Comparison of ENCODE assay signal across 8 mouse cellular contexts in genomic region chr4:106606639-106607554, GRCm38 (mm10). TPM values are rescaled to one million over a fixed set of nuclear protein-coding genes. Genes with fewer than 3 reads are reported as not detected.
A peak's percentile ranks its signal among the peaks of the same experiment; 100 is the strongest.
DNase-seq lines count a peak whose midpoint lies in the region; ATAC-seq and TF ChIP-seq lines count a peak whose summit lies in the region.

No protein-coding gene starts in this region.

- H3K27me3 ChIP-seq in E14TG2a.4 (ENCODE audit: insufficient read depth, low read length) = no peaks in the 10 kb centered on the region
- H3K27me3 ChIP-seq in forebrain, embryonic 16.5 days (replicated peaks; ENCODE audit: control insufficient read depth, insufficient read depth, low read length) = no peaks in the 10 kb centered on the region
- H3K27me3 ChIP-seq in liver, embryonic 16.5 days (ENCODE audit: control insufficient read depth, insufficient read depth, low read depth, low read length) = no peaks in the 10 kb centered on the region

- H3K9ac ChIP-seq in forebrain, embryonic 16.5 days (replicated peaks; ENCODE audit: low read depth, low read length) = 0 out of 2 replicates have a peak overlapping the region, but pooled peaks have one; percentile 35
- H3K9ac ChIP-seq in liver, embryonic 16.5 days (ENCODE audit: low read depth, low read length) = no peak overlapping the region

- H3K9me3 ChIP-seq in E14TG2a.4 (ENCODE audit: low read length) = no peaks in the 10 kb centered on the region
- H3K9me3 ChIP-seq in forebrain, embryonic 16.5 days (ENCODE audit: control insufficient read depth, low read length) = no peaks in the 10 kb centered on the region
- no peaks in the 10 kb centered on the region for H3K9me3 ChIP-seq in liver, embryonic 16.5 days (replicated peaks; ENCODE audit: control insufficient read depth, low read length)

- H3K4me2 ChIP-seq in forebrain, embryonic 16.5 days (ENCODE audit: low read length) = peak overlapping the region; percentile 25
- H3K4me2 ChIP-seq in liver, embryonic 16.5 days (ENCODE audit: low read depth, low read length) = peak overlapping the region; percentile 25; the same call in 1 of the 2 replicates

- no peak for TF ChIP-seq CTCF in E14TG2a.4 (conservative IDR thresholded peaks at IDR 0.05; ENCODE audit: low read length)

- H3K36me3 ChIP-seq in E14TG2a.4 (ENCODE audit: insufficient read depth, low read length) = no peaks in the 10 kb centered on the region
- no peaks in the 10 kb centered on the region for H3K36me3 ChIP-seq in forebrain, embryonic 16.5 days (ENCODE audit: control insufficient read depth, insufficient read depth)
- no peaks in the 10 kb centered on the region for H3K36me3 ChIP-seq in liver, embryonic 16.5 days (ENCODE audit: control insufficient read depth, insufficient read depth)

- WGBS in forebrain, embryonic 16.5 days = 39% methylated on average over 18 of the region's 18 CpGs
- 46% methylated on average over 18 of the region's 18 CpGs for WGBS in liver, embryonic 16.5 days (ENCODE audit: insufficient replicate concordance)

- H3K4me3 ChIP-seq in E14TG2a.4 (replicated peaks; ENCODE audit: low read length) = peak overlapping the region; percentile 37; the same call in 1 of the 2 replicates
- H3K4me3 ChIP-seq in forebrain, embryonic 16.5 days (replicated peaks; ENCODE audit: low read length) = peak overlapping the region; percentile 22
- no peak overlapping the region for H3K4me3 ChIP-seq in liver, embryonic 16.5 days (ENCODE audit: low read depth, low read length)

- no peak overlapping the region for H3K27ac ChIP-seq in forebrain, embryonic 16.5 days (ENCODE audit: low read length)
- H3K27ac ChIP-seq in liver, embryonic 16.5 days (ENCODE audit: low read length) = no peak overlapping the region

- no peaks in the 10 kb centered on the region; the same call in 1 of the 2 replicates for H3K4me1 ChIP-seq in E14TG2a.4 (replicated peaks; ENCODE audit: low read depth, low read length)
- H3K4me1 ChIP-seq in forebrain, embryonic 16.5 days (replicated peaks; ENCODE audit: control insufficient read depth, insufficient read depth, low read length) = peaks cover 3% of the 10 kb centered on the region; the same call in 1 of the 2 replicates
- 0 out of 2 replicates have a peak, but pooled peaks cover 2% of the 10 kb centered on the region for H3K4me1 ChIP-seq in liver, embryonic 16.5 days (ENCODE audit: control insufficient read depth, low read depth, low read length)

- peak; percentile 72 for DNase-seq in ES-CJ7 (ENCODE audit: low read depth, low spot score)
- DNase-seq in layer of hippocampus, postnatal 10 days (ENCODE audit: low spot score in 2 of 2) = no peak
- DNase-seq in spleen, postnatal 14 days (ENCODE audit: low spot score in 2 of 2) = no peak
- no peak for DNase-seq in kidney, adult 9 months

- peak; percentile 91 for ATAC-seq in forebrain, embryonic 16.5 days
- peak; percentile 86 for ATAC-seq in liver, embryonic 16.5 days (ENCODE audit: low read depth)
- ATAC-seq in monocyte, adult 5-6 weeks (replicated peaks; ENCODE audit: insufficient number of reproducible peaks, low FRiP score, low TSS enrichment, poor library complexity, severe bottlenecking) = no peak

RNA-seq across cellular contexts. Expression of gene Lexm, which starts 10.1 kb away (rescaled TPM):
- polyA plus RNA-seq in forebrain, embryonic 16.5 days (2015; fragmentation: Nextera tagmentation; extraction: Ambion mirVana) = not detected in 2 replicates
- not detected in 2 replicates for polyA plus RNA-seq in liver, embryonic 16.5 days (2015; fragmentation: Nextera tagmentation; extraction: Ambion mirVana)
- under 1 TPM in 1 of 2 experiments, not detected in 1; 0.30 TPM for total RNA-seq in layer of hippocampus, postnatal 10 days (2021)
- total RNA-seq in monocyte, adult 5-6 weeks (2017) = not detected in 3 replicates

RNA-seq across cellular contexts. Expression of gene Ttc22, which starts 15.3 kb away (rescaled TPM):
- 0.40 and 0.71 TPM in 2 replicates for polyA plus RNA-seq in forebrain, embryonic 16.5 days (2015; fragmentation: Nextera tagmentation; extraction: Ambion mirVana)
- 0.04 and 0.22 TPM in 2 replicates for polyA plus RNA-seq in liver, embryonic 16.5 days (2015; fragmentation: Nextera tagmentation; extraction: Ambion mirVana)
- total RNA-seq in layer of hippocampus, postnatal 10 days (2021) = 1 to 10 TPM in 1 of 2 experiments, under 1 TPM in 1; 0.87 to 1.9 TPM
- not detected in 3 replicates for total RNA-seq in monocyte, adult 5-6 weeks (2017)

RNA-seq across cellular contexts. Expression of gene Pars2, which starts 44.0 kb away (rescaled TPM):
- polyA plus RNA-seq in forebrain, embryonic 16.5 days (2015; fragmentation: Nextera tagmentation; extraction: Ambion mirVana) = 12.6 and 12.8 TPM in 2 replicates
- 4.9 and 5.4 TPM in 2 replicates for polyA plus RNA-seq in liver, embryonic 16.5 days (2015; fragmentation: Nextera tagmentation; extraction: Ambion mirVana)
- total RNA-seq in layer of hippocampus, postnatal 10 days (2021) = 1 to 10 TPM; 8.3 to 8.6 TPM
- 0.96 to 5.3 TPM (median 4.0 TPM) in 3 replicates for total RNA-seq in monocyte, adult 5-6 weeks (2017)

RNA-seq across cellular contexts. Expression of gene Dhcr24, which starts 46.1 kb away (rescaled TPM):
- 3.9 and 4.2 TPM in 2 replicates for polyA plus RNA-seq in forebrain, embryonic 16.5 days (2015; fragmentation: Nextera tagmentation; extraction: Ambion mirVana)
- 7.7 and 8.1 TPM in 2 replicates for polyA plus RNA-seq in liver, embryonic 16.5 days (2015; fragmentation: Nextera tagmentation; extraction: Ambion mirVana)
- 10 to 100 TPM; 94.3 to 97.7 TPM for total RNA-seq in layer of hippocampus, postnatal 10 days (2021)
- 2.5 to 7.5 TPM (median 3.2 TPM) in 3 replicates for total RNA-seq in monocyte, adult 5-6 weeks (2017)
